In the genomic region with DNA sequence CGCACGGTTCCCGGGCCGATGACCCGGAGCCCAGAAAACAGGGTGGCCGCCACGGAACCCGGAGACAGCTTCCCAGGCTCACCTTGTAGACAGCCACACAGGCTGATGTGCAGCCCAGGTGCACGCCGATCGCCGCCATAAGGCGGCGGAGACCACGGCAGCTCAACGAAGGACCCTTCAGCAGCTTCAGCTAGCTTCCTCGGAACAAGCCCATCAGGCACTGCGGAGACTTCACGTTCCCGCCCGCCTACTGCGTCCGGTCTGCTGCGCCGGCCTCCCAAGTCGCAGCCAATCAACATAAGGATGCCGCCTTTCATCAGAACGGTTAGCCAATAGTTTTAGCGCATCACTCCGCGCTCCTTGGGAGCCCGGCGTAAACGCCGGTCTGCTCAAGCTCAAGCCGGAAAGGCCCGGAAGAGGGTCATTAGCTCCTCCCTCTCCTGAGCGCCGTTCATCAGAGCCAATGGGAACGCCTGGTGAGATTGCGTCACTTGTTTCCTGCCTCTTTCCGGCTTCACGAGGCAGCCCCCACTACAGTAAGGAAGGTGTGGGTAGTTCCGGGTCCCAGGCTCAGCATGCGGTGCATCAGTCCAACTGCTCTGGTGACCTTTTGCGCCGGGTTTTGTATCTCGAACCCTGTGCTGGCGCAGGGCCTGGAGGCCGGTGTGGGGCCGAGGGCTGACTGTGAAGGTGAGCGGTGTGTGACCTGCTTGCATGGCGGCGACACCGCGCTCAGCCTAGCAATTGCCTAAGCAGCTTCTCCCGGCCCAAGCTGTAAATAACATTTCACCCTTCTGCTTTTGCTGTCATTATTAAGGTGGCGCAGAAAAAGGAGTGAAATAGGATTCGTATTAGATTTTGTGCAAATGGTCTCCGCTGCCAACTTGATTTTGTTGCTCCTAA, we compare ENCODE assay signal across 8 mouse cellular contexts. TPM values are rescaled to one million over a fixed set of nuclear protein-coding genes. Genes with fewer than 3 reads are reported as not detected.
A peak's percentile ranks its signal among the peaks of the same experiment; 100 is the strongest.
DNase-seq lines count a peak whose midpoint lies in the region; ATAC-seq lines count a peak whose summit lies in the region.

A gene (minus strand): TSS at position 239 of the 903 bp plus-strand sequence.
A gene (minus strand): TSS at position 263 of the 903 bp plus-strand sequence.
A gene (plus strand): TSS at position 479 of the 903 bp plus-strand sequence.

- peak; percentile 98 for DNase-seq in adipocyte (ENCODE audit: low spot score)
- peak; percentile 98 for DNase-seq in embryo, embryonic 10 days (ENCODE audit: low spot score)
- peak; percentile 85 for DNase-seq in gastrocnemius, postnatal 10 days
- DNase-seq in induced T-regulatory cell, adult 2 months (ENCODE audit: low read depth), result peak; percentile 99
- DNase-seq in left cerebral cortex, adult 9 months (ENCODE audit: low spot score in 2 of 2), result peak; percentile 98
- DNase-seq in right cerebral cortex, postnatal 14 days, result peak; percentile 90
- DNase-seq in urinary bladder, postnatal 36 days (ENCODE audit: low spot score in 2 of 2), result peak; percentile 93 to 96

- peak; percentile 91 for ATAC-seq in megakaryocyte progenitor cell, adult 5-6 weeks (replicated peaks; ENCODE audit: poor library complexity)

RNA-seq across cellular contexts. Expression of the first gene that starts in this region (rescaled TPM):
- total RNA-seq in gastrocnemius, postnatal 10 days (2021), result 1 to 10 TPM; 1.2 to 1.9 TPM
- 5.3 and 6.0 TPM in 2 replicates for total RNA-seq in megakaryocyte progenitor cell, adult 5-6 weeks (2015)
- total RNA-seq in megakaryocyte progenitor cell, adult 5-6 weeks (2017), result 11.9 and 12.8 TPM in 2 replicates

RNA-seq across cellular contexts. Expression of the second gene that starts in this region (rescaled TPM):
- 10 to 100 TPM; 20.2 to 23.9 TPM for total RNA-seq in gastrocnemius, postnatal 10 days (2021)
- 65.8 and 83.1 TPM in 2 replicates for total RNA-seq in megakaryocyte progenitor cell, adult 5-6 weeks (2015)
- 172 TPM in 2 replicates for total RNA-seq in megakaryocyte progenitor cell, adult 5-6 weeks (2017)

RNA-seq across cellular contexts. Expression of the third gene that starts in this region (rescaled TPM):
- 10 to 100 TPM; 13.3 to 14.0 TPM for total RNA-seq in gastrocnemius, postnatal 10 days (2021)
- total RNA-seq in megakaryocyte progenitor cell, adult 5-6 weeks (2015), result 0.59 and 0.62 TPM in 2 replicates
- 0.25 and 0.68 TPM in 2 replicates for total RNA-seq in megakaryocyte progenitor cell, adult 5-6 weeks (2017)

Comparison
In these comparisons a context has a peak if more than half of its experiments do, and no peak if none do; other contexts are left out.
1. Peak in every context shown above with its lines: DNase-seq and ATAC-seq.
2. RNA of the third gene that starts in this region (total RNA-seq): 13.3 to 14.0 TPM in gastrocnemius, postnatal 10 days; 0.25 to 0.68 TPM in megakaryocyte progenitor cell, adult 5-6 weeks; every median in the first group is over 4 times any median in the second.